Mouse (Mus musculus) stomach, embryonic 15.5 days (tissue): ENCODE data around the gene Fn1. TPM values are rescaled to one million over a fixed set of nuclear protein-coding genes. Genes with fewer than 3 reads are reported as not detected.

Experiments
- ATAC-seq: fragments of 200-750 bp; cut with Nextera tagmentation; 2 replicates; pipeline ENCODE4 v1.8.0; 2017; ENCODE audit warnings: low read depth, moderate number of reproducible peaks, moderate TSS enrichment; ENCODE audit not compliant: insufficient read depth, low FRiP score
- H3K27ac ChIP-seq: fragments of 300-500 bp; sonication (generic); 2 replicates; pipeline ENCODE4 v1.5.1; 2015; ENCODE audit warnings: mild to moderate bottlenecking, inconsistent platforms
- H3K27me3 ChIP-seq: fragments of 300-500 bp; sonication (generic); replicated peaks from 2 replicates; pipeline ENCODE4 v1.6.1; 2015; ENCODE audit warnings: inconsistent platforms
- H3K36me3 ChIP-seq: fragments of 300-500 bp; sonication (generic); 2 replicates; pipeline ENCODE4 v1.6.1; 2015; ENCODE audit warnings: inconsistent platforms
- H3K4me1 ChIP-seq: fragments of 300-500 bp; sonication (generic); 2 replicates; pipeline ENCODE4 v1.6.1; 2015; ENCODE audit warnings: inconsistent platforms
- H3K4me2 ChIP-seq: fragments of 300-500 bp; sonication (generic); 2 replicates; pipeline ENCODE4 v1.6.1; 2015; ENCODE audit warnings: mild to moderate bottlenecking, inconsistent platforms
- H3K4me3 ChIP-seq: fragments of 300-500 bp; sonication (generic); replicated peaks from 2 replicates; pipeline ENCODE4 v1.5.1; 2015; ENCODE audit warnings: inconsistent platforms
- H3K9ac ChIP-seq: fragments of 300-500 bp; sonication (generic); 2 replicates; pipeline ENCODE4 v1.6.1; 2015; ENCODE audit warnings: inconsistent platforms
- H3K9me3 ChIP-seq: fragments of 300-500 bp; sonication (generic); 2 replicates; pipeline ENCODE4 v1.6.1; 2016; ENCODE audit warnings: inconsistent platforms
- WGBS: fragments of 180-500 bp; shearing (Covaris S2); methylation state at CpG from one replicate; pipeline ENCODE4 v1.1.7; 2015; 5-methylcytosine and 5-hydroxymethylcytosine counted together
- polyA plus RNA-seq: library from polyadenylated mRNA; unstranded; fragments of >200 nt; fragmentation: Nextera tagmentation; extraction: Ambion mirVana; gene quantifications from 2 replicates; pipeline ENCODE4 v1.2.1, GENCODE M21; 2015

Gene Fn1
- polyA plus RNA-seq, 1 experiment from 2014 or later = 117 TPM

DNA sequence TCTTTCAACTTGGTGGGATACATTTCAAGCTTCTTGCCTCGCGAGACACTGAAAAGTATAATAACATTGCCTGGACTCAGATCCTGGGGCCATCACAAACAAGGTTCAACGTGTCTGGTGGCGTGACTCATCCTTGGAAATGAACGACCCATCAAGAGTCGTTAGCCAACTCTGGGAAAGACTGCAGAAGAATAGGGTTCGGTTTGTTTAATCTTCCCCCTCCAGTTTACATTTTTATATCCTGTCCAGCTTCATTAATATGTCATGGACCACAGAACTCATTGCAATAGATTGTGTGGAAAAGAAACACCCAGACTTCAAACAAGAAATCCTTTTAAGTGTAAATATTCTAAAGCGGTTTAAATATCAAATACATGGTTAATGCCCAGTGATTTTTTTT lies 22.8 kb downstream of the Fn1 start:
- Histone ChIP-seq H3K27ac (no peak overlapping the region), H3K4me2 (no peak overlapping the region), H3K27me3 (no peaks in the 10 kb centered on the region), H3K36me3 (peaks cover 37% of the 10 kb centered on the region), H3K4me1 (no peaks in the 10 kb centered on the region), H3K9ac (no peak overlapping the region), H3K9me3 (no peaks in the 10 kb centered on the region), H3K4me3 (no peak overlapping the region)
- WGBS = 40% methylated on average over 8 of the region's 8 CpGs
- no peak for ATAC-seq

GRCm38 (mm10) chr1:71623625-71624024 lies 29.4 kb downstream of the Fn1 start:
- Histone ChIP-seq H3K4me2 (no peak overlapping the region), H3K27me3 (no peaks in the 10 kb centered on the region), H3K4me1 (no peaks in the 10 kb centered on the region), H3K36me3 (peaks cover 30% of the 10 kb centered on the region), H3K9me3 (no peaks in the 10 kb centered on the region), H3K9ac (no peak overlapping the region), H3K27ac (no peak overlapping the region), H3K4me3 (no peak overlapping the region)
- WGBS = 84% methylated on average over 6 of the region's 6 CpGs
- no peak for ATAC-seq

DNA sequence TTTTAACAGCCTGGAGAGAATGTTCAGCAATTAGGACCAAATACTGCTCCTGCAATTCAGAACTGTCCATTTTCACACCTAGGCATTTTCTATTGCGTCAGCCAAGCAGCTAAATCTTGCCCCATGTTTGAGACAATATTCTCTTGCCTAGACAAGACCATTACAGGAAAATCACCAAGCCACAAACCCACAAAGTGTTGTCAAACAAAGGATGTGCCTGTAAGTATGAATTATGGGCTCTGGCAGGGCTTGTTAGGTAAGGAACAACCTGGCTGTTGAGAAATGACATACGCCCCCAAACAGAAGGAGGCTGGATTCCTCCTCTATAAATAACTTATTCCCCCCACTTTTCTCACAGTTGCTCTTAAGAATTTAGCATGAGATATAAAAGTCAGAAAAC lies 31.5 kb downstream of the Fn1 start:
- Histone ChIP-seq H3K4me1 (no peaks in the 10 kb centered on the region), H3K36me3 (peaks cover 16% of the 10 kb centered on the region), H3K9me3 (no peaks in the 10 kb centered on the region), H3K4me3 (no peak overlapping the region), H3K27ac (no peak overlapping the region), H3K9ac (no peak overlapping the region), H3K4me2 (no peak overlapping the region), H3K27me3 (no peaks in the 10 kb centered on the region)
- no peak for ATAC-seq
- 82% methylated on average over 2 of the region's 2 CpGs for WGBS

DNA sequence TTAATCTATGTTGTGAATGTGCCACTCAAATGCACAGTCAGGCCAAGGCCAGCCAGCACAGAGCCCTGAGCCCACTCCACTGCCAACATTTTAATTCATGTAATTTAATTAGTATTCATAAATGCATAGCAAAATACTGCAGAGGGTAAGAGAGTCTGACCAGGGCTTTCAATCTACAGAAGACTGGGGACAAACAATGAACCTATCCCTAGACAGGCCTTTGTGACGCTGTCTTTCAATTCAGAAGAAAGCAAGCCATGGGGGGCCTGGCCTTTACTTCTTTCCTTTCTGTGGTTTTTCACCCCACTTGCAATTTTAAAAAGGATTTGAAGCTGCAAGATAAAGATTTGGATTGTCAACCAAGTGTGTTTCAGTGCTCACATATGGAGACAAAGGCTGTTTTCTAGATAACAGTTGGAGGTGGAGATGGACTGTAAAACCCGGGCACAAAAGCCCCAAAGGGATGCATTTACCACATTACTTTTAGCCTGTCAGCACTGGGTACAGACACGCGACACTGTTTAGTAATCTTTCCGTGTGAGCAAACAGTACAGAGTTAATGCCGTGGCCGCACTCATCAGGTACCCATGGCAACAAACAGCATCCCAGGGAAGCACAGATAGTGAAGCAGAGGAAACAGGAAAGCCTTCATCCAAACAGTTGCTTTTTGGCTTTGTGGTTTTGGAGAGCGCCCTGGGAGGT lies 38.3 kb downstream of the Fn1 start:
- no peaks in the 10 kb centered on the region for H3K4me1 ChIP-seq
- no peak overlapping the region for H3K4me3 ChIP-seq
- H3K9ac ChIP-seq = no peak overlapping the region
- H3K9me3 ChIP-seq = no peaks in the 10 kb centered on the region
- no peak for ATAC-seq
- H3K36me3 ChIP-seq = peaks cover 32% of the 10 kb centered on the region
- no peaks in the 10 kb centered on the region for H3K27me3 ChIP-seq
- H3K27ac ChIP-seq = no peak overlapping the region
- WGBS = 82% methylated on average over 8 of the region's 8 CpGs
- no peak overlapping the region for H3K4me2 ChIP-seq

DNA sequence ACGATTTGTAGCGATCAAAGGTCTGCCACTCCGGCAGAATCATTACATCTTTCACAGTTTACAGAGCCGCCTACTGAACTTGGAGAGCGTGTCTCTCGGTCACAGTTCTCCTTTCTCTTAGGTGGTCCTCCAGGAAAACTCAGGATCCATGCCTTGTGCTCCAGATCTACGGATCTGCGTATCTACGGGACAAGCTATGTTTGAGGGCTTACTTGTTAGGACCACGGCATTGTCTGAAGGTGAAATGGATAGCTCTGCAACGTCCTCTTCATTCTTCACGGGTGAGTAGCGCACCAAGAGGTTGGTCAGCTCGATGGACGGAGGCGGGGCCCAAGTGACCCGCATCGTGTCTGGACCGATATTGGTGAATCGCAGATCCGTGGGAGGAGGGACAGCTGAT lies 40.7 kb downstream of the Fn1 start:
- Histone ChIP-seq H3K4me2 (no peak overlapping the region), H3K4me3 (no peak overlapping the region), H3K36me3 (peaks cover 43% of the 10 kb centered on the region), H3K9me3 (no peaks in the 10 kb centered on the region), H3K9ac (no peak overlapping the region), H3K27ac (no peak overlapping the region), H3K4me1 (no peaks in the 10 kb centered on the region), H3K27me3 (no peaks in the 10 kb centered on the region)
- no peak for ATAC-seq
- WGBS = 93% methylated on average over 21 of the region's 21 CpGs

GRCm38 (mm10) chr1:71609916-71610315 lies 43.1 kb downstream of the Fn1 start:
- Histone ChIP-seq H3K36me3 (peaks cover 53% of the 10 kb centered on the region), H3K27me3 (no peaks in the 10 kb centered on the region), H3K4me1 (no peaks in the 10 kb centered on the region), H3K9ac (no peak overlapping the region), H3K4me3 (no peak overlapping the region), H3K9me3 (no peaks in the 10 kb centered on the region), H3K4me2 (no peak overlapping the region), H3K27ac (no peak overlapping the region)
- WGBS = 85% methylated on average over 5 of the region's 5 CpGs
- ATAC-seq = no peak

- Histone ChIP-seq H3K4me3 (no peak overlapping the region), H3K9ac (no peak overlapping the region), H3K4me1 (no peaks in the 10 kb centered on the region), H3K27ac (no peak overlapping the region), H3K27me3 (no peaks in the 10 kb centered on the region), H3K36me3 (peaks cover 57% of the 10 kb centered on the region), H3K4me2 (no peak overlapping the region), H3K9me3 (no peaks in the 10 kb centered on the region)
- 95% methylated on average over 37 of the region's 37 CpGs for WGBS
- no peak for ATAC-seq
Observed at GRCm38 (mm10) chr1:71609057-71609775, 43.8 kb downstream of the Fn1 start.

- 89% methylated on average over 8 of the region's 8 CpGs for WGBS
- ATAC-seq = no peak
- Histone ChIP-seq H3K4me2 (no peak overlapping the region), H3K4me3 (no peak overlapping the region), H3K27ac (no peak overlapping the region), H3K27me3 (no peaks in the 10 kb centered on the region), H3K9ac (no peak overlapping the region), H3K9me3 (no peaks in the 10 kb centered on the region), H3K36me3 (peaks cover 48% of the 10 kb centered on the region), H3K4me1 (no peaks in the 10 kb centered on the region)
Observed at GRCm38 (mm10) chr1:71606600-71607325, 46.2 kb downstream of the Fn1 start.

DNA sequence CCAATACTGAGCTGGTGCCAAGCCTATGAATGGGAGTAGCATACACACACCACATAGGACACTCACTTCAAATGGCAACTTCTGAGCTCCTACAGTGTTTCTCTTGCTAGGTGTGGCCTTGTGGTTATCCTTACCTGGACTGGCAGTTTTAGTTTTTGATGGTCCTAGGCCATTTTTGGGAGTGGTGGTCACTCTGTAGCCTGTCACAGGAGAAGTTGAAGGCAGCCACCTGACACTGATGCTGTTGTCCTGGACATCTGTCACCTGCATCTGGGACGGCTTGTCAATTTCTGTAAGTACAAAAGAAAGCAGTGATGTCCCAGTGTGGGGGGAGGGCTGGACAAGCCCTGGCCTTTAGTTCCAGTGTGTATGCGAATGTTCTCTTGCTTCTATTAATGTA lies 47.2 kb downstream of the Fn1 start:
- Histone ChIP-seq H3K36me3 (peaks cover 47% of the 10 kb centered on the region), H3K9ac (no peak overlapping the region), H3K27ac (no peak overlapping the region), H3K27me3 (no peaks in the 10 kb centered on the region), H3K4me1 (no peaks in the 10 kb centered on the region), H3K9me3 (no peaks in the 10 kb centered on the region), H3K4me3 (no peak overlapping the region), H3K4me2 (no peak overlapping the region)
- ATAC-seq = no peak
- whole genome bisulfite sequencing = 91% methylated on average over 2 of the region's 2 CpGs

GRCm38 (mm10) chr1:71595365-71595764 lies 57.6 kb downstream of the Fn1 start:
- no peak overlapping the region for H3K27ac ChIP-seq
- peaks cover 54% of the 10 kb centered on the region for H3K36me3 ChIP-seq
- H3K4me3 ChIP-seq = no peak overlapping the region
- no peak for ATAC-seq
- H3K9me3 ChIP-seq = no peaks in the 10 kb centered on the region
- WGBS = 85% methylated on average over 4 of the region's 4 CpGs
- H3K9ac ChIP-seq = no peak overlapping the region
- H3K4me1 ChIP-seq = no peaks in the 10 kb centered on the region
- H3K27me3 ChIP-seq = no peaks in the 10 kb centered on the region
- no peak overlapping the region for H3K4me2 ChIP-seq

DNA sequence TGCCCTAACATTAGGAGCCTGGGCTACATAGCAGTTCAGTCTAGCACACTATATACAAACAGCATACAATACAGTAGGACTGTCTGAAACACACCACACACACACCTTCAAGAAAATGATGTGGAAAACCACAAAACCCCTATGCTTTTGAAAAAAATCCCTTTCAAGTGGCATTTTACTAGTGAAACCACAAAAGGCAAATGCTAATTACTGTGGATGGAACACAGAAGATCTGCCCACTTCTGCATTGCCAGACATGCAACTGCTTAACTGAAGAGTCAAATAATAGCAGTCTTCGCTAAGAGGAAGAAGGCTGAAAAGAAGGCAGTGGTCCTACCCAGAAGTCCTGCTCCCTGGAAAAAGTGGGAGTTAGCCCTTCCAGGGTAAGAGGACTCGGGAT lies 58.7 kb downstream of the Fn1 start:
- Histone ChIP-seq H3K4me3 (no peak overlapping the region), H3K9ac (no peak overlapping the region), H3K27me3 (no peaks in the 10 kb centered on the region), H3K4me1 (no peaks in the 10 kb centered on the region), H3K4me2 (no peak overlapping the region), H3K27ac (no peak overlapping the region), H3K36me3 (peaks cover 52% of the 10 kb centered on the region), H3K9me3 (no peaks in the 10 kb centered on the region)
- WGBS = 87% methylated on average over 2 of the region's 2 CpGs
- no peak for ATAC-seq

DNA sequence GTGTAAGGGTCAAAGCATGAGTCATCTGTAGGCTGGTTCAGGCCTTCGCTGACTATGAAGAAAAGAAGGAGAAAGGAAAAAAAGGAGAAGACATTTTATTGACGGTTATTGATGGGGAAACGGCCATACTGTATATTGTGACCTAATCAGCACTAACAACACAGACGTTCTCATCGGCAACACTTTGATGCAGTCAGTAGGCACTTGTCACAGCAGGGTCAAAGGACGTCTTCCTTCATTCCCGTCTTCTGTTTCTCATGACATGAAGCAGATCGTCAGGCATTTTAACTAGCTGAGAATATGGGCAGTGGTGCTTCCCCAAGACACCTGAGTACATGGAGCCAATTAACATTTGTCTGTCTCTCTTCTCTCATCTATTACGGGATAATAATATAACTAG lies 59.8 kb downstream of the Fn1 start:
- WGBS = 90% methylated on average over 9 of the region's 9 CpGs

More for the DNA sequence above, 59.8 kb downstream of the Fn1 start:
- H3K4me3 ChIP-seq = no peak overlapping the region
- ATAC-seq = no peak
- H3K27me3 ChIP-seq = no peaks in the 10 kb centered on the region
- no peaks in the 10 kb centered on the region for H3K4me1 ChIP-seq
- H3K27ac ChIP-seq = no peak overlapping the region
- H3K9me3 ChIP-seq = no peaks in the 10 kb centered on the region
- no peak overlapping the region for H3K4me2 ChIP-seq
- no peak overlapping the region for H3K9ac ChIP-seq
- peaks cover 47% of the 10 kb centered on the region for H3K36me3 ChIP-seq
